Mouse (Mus musculus): ENCODE measurements around the gene Gm10720. TPM values are rescaled to one million over a fixed set of nuclear protein-coding genes. Genes with fewer than 3 reads are reported as not detected.
"Not testable (repeated sequence)": the region's sequence is repeated elsewhere in the genome, so short reads cannot be mapped to it uniquely, and the experiment has no call there.

Gene Gm10720
- polyA plus RNA-seq, 1 experiment: not detected

- DNase-seq (ENCODE audit: low read depth): not testable (repeated sequence)
Observed at GRCm38 (mm10) chr9:3024912-3025467, 9.5 kb downstream of the Gm10720 start, which contains the start of gene Gm10717. Gene Gm10717 (plus strand): TSS chr9:3025417.

DNA sequence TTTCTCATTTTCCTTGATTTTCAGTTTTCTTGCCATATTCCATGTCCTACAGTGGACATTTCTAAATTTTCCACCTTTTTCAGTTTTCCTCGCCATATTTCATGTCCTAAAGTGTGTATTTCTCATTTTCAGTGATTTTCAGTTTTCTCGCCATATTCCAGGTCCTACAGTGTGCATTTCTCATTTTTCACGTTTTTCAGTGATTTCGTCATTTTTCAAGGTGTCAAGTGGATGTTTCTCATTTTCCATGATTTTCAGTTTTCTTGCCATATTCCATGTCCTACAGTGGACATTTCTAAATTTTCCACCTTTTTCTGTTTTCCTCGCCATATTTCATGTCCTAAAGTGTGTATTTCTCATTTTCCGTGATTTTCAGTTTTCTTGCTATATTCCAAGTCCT is 10.2 kb downstream of the Gm10720 start:
- not testable (repeated sequence) for DNase-seq (ENCODE audit: low read depth)

GRCm38 (mm10) chr9:3026136-3026535 is 10.7 kb downstream of the Gm10720 start:
- not testable (repeated sequence) for DNase-seq (ENCODE audit: low read depth)

- DNase-seq (ENCODE audit: low read depth): not testable (repeated sequence)
Observed at GRCm38 (mm10) chr9:3026741-3027140, 11.3 kb downstream of the Gm10720 start.

- DNase-seq (ENCODE audit: low read depth): peak; percentile 56
Observed at GRCm38 (mm10) chr9:3027200-3027599, 11.7 kb downstream of the Gm10720 start.

GRCm38 (mm10) chr9:3029276-3030000 is 14.0 kb downstream of the Gm10720 start:
- DNase-seq (ENCODE audit: low read depth): not testable (repeated sequence)

- peak; percentile 91 for DNase-seq (ENCODE audit: low read depth)
Observed at GRCm38 (mm10) chr9:3030677-3031318, 15.3 kb downstream of the Gm10720 start.

- not testable (repeated sequence) for DNase-seq (ENCODE audit: low read depth)
Observed at GRCm38 (mm10) chr9:3034299-3034698, 18.8 kb downstream of the Gm10720 start, which contains the start of gene Gm17535. Gene Gm17535 (plus strand): TSS chr9:3034599.

DNA sequence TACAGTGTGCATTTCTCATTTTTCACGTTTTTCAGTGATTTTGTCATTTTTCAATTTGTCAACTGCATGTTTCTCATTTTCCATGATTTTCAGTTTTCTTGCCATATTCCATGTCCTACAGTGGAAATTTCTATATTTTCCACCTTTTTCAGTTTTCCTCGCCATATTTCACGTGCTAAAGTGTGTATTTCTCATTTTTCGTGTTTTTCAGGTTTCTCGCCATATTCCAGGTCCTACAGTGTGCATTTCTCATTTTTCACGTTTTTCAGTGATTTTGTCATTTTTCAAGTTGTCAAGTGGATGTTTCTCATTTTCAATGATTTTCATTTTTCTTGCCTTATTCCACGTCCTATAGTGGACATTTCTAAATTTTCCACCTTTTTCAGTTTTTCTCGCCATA is 21.1 kb downstream of the Gm10720 start, which contains the start of gene Gm10715:
Gm10715 (plus strand) TSS at position 301 of the 400 bp plus-strand sequence.
- not testable (repeated sequence) for DNase-seq (ENCODE audit: low read depth)

GRCm38 (mm10) chr9:3038161-3038560 is 22.7 kb downstream of the Gm10720 start:
- peak; percentile 15 for DNase-seq (ENCODE audit: low read depth)

Other genes with a start within 250 kb of the Gm10720 start
- not detected in 2 replicates for gene Gm10722, start 14.7 kb upstream of the Gm10720 start, polyA plus RNA-seq (2012; rRNA removed)
- 0.24 and 1.1 TPM in 2 replicates for gene Gm11168, start 12.3 kb upstream of the Gm10720 start, polyA plus RNA-seq (2012; rRNA removed)
- 0.14 and 0.57 TPM in 2 replicates for gene Gm10721, start 2.5 kb upstream of the Gm10720 start, polyA plus RNA-seq (2012; rRNA removed)
- gene Gm10719, start 1.8 kb downstream of the Gm10720 start, polyA plus RNA-seq (2012; rRNA removed): 0.72 and 3.2 TPM in 2 replicates
- gene Gm10718, start 7.9 kb downstream of the Gm10720 start, polyA plus RNA-seq (2012; rRNA removed): 1.1 and 7.3 TPM in 2 replicates
- not detected in 2 replicates for gene Gm10717, start 9.8 kb downstream of the Gm10720 start, polyA plus RNA-seq (2012; rRNA removed)
- not detected in 2 replicates for gene Gm17535, start 18.9 kb downstream of the Gm10720 start, polyA plus RNA-seq (2012; rRNA removed)
- not detected in 2 replicates for gene Gm10715, start 21.2 kb downstream of the Gm10720 start, polyA plus RNA-seq (2012; rRNA removed)